Mouse (Mus musculus) embryonic facial prominence, embryonic 13.5 days (tissue): Measurements from ENCODE around the gene Chic2. TPM values are rescaled to one million over a fixed set of nuclear protein-coding genes. Genes with fewer than 3 reads are reported as not detected.

Experiments used
- ATAC-seq: fragments of 200-750 bp; cut with Nextera tagmentation; 2 replicates; pipeline ENCODE4 v1.8.0; 2017; ENCODE audit warnings: low read depth; ENCODE audit not compliant: insufficient number of reproducible peaks, insufficient read depth, low FRiP score, low TSS enrichment
- H3K27ac ChIP-seq: fragments of 300-500 bp; sonication (generic); 2 replicates; pipeline ENCODE4 v1.5.1; 2015; ENCODE audit warnings: moderate library complexity, mild to moderate bottlenecking, inconsistent platforms
- H3K27me3 ChIP-seq: fragments of 300-500 bp; sonication (generic); 2 replicates; pipeline ENCODE4 v1.6.1; 2015; ENCODE audit warnings: mild to moderate bottlenecking, inconsistent platforms
- H3K36me3 ChIP-seq: fragments of 300-500 bp; sonication (generic); 2 replicates; pipeline ENCODE4 v1.6.1; 2015; ENCODE audit warnings: mild to moderate bottlenecking, inconsistent platforms
- H3K4me1 ChIP-seq: fragments of 300-500 bp; sonication (generic); 2 replicates; pipeline ENCODE4 v1.6.1; 2015; ENCODE audit warnings: inconsistent platforms
- H3K4me2 ChIP-seq: fragments of 300-500 bp; sonication (generic); 2 replicates; pipeline ENCODE4 v1.6.1; 2015; ENCODE audit warnings: moderate library complexity, mild to moderate bottlenecking, inconsistent platforms
- H3K4me3 ChIP-seq: fragments of 300-500 bp; sonication (generic); 2 replicates; pipeline ENCODE4 v1.5.1; 2015; ENCODE audit warnings: mild to moderate bottlenecking, inconsistent platforms
- H3K9ac ChIP-seq: fragments of 300-500 bp; sonication (generic); 2 replicates; pipeline ENCODE4 v1.6.1; 2015; ENCODE audit warnings: mild to moderate bottlenecking, inconsistent platforms
- H3K9me3 ChIP-seq: fragments of 300-500 bp; sonication (generic); 2 replicates; pipeline ENCODE4 v1.6.1; 2016; ENCODE audit warnings: inconsistent platforms
- WGBS: fragments of 180-500 bp; shearing (Covaris S2); methylation state at CpG from one replicate; pipeline ENCODE4 v1.1.7; 2015; ENCODE audit warnings: mixed read lengths; 5-methylcytosine and 5-hydroxymethylcytosine counted together
- polyA plus RNA-seq: library from polyadenylated mRNA; unstranded; fragments of >200 nt; fragmentation: Nextera tagmentation; extraction: Ambion mirVana; gene quantifications from 2 replicates; pipeline ENCODE4 v1.2.1, GENCODE M21; 2015

Gene Chic2
- polyA plus RNA-seq, 1 experiment from 2014 or later: 34.0 TPM

DNA sequence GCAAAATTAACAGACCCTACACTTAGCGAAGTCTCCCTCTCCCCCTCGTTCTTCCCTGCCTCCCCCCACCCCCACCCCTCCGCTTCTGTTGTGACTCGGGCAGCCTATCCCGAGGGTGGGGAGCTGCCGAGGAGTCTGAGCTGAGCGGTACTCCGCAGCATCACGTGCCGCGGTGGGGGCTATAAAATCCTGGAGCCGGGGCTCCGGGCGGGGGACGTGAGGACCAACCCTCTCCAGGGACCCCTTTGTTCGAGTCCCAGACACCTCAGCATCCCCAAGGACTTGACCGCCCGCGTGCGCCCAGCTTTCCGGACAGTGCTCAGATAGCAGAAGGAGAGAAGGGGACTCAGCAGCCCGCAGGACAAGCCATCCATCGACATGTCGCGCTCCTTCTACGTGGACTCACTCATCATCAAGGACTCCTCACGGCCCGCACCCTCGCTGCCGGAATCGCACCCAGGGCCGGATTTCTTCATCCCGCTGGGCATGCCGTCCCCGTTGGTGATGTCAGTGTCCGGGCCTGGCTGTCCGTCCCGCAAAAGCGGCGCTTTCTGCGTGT is 30.9 kb upstream of the Chic2 start, which contains the start of gene Gsx2:
Gsx2 (plus strand) TSS at position 219 of the 559 bp plus-strand sequence.
- Histone ChIP-seq H3K4me2 (peak within 1 kb of the TSS; percentile 56), H3K27ac (no peak within 1 kb of the TSS), H3K4me1 (peaks cover 28% of the 10 kb centered on the region), H3K36me3 (no peaks in the 10 kb centered on the region), H3K27me3 (peaks cover 99% of the 10 kb centered on the region), H3K4me3 (peak within 1 kb of the TSS; percentile 33), H3K9me3 (no peaks in the 10 kb centered on the region), H3K9ac (peak within 1 kb of the TSS; percentile 27; the same call in 1 of the 2 replicates)
- no peak for ATAC-seq
- 1% methylated on average over 41 of the region's 41 CpGs for WGBS

DNA sequence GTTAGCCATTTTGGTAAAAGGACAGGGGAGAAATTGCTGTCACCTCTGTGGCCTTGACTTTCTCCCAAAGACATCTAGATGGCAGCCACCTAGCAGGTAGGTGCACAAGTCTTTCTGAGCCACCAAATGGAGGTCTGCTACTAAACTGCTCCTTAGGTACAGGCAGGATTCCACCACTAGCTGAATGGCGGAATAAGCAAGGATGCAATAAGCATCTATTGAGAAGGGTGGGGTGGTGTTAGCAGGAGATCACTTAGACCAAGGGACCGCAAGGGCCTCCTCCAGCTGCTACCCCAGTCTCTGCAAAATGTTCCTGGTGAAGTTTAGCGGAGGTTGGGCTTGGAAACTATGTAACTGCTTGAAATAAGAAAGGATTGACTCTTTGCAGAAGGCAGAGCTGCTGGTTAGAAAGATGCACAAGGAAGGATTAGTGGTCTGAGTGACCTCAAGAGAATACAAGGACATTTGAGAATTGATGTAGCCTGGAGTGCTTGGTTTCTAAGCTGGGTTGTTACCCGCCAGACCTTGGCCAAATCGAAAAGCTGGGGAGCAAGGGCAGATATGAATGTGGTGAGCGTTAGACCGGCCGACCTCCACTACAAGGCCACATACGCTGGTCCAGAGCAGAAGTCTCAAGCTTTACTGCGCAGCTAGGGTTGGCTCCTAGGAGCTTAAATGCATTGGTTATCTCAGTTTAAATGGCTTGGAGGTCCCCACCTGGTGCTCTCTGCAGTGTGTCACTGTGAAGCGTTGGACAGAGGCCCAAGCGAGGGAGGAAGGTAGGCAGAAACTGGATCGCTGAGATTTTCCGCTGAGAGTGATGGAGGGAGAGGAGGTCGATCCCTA is 30.2 kb upstream of the Chic2 start:
- Histone ChIP-seq H3K27me3 (peaks cover 99% of the 10 kb centered on the region), H3K4me2 (peak overlapping the region; percentile 56), H3K9ac (no peak overlapping the region), H3K27ac (no peak overlapping the region), H3K4me1 (peaks cover 34% of the 10 kb centered on the region), H3K9me3 (no peaks in the 10 kb centered on the region), H3K4me3 (peak overlapping the region; percentile 33), H3K36me3 (no peaks in the 10 kb centered on the region)
- ATAC-seq: no peak
- 4% methylated on average over 15 of the region's 15 CpGs for WGBS

- H3K9ac ChIP-seq: no peak overlapping the region
- peaks cover 34% of the 10 kb centered on the region for H3K4me1 ChIP-seq
- H3K27ac ChIP-seq: no peak overlapping the region
- peaks cover 99% of the 10 kb centered on the region for H3K27me3 ChIP-seq
- no peaks in the 10 kb centered on the region for H3K9me3 ChIP-seq
- no peak overlapping the region for H3K4me2 ChIP-seq
- ATAC-seq: no peak
- no peaks in the 10 kb centered on the region for H3K36me3 ChIP-seq
- H3K4me3 ChIP-seq: no peak overlapping the region
- WGBS: 5% methylated on average over 4 of the region's 4 CpGs
Observed at GRCm38 (mm10) chr5:75074132-75074531, 29.6 kb upstream of the Chic2 start.

DNA sequence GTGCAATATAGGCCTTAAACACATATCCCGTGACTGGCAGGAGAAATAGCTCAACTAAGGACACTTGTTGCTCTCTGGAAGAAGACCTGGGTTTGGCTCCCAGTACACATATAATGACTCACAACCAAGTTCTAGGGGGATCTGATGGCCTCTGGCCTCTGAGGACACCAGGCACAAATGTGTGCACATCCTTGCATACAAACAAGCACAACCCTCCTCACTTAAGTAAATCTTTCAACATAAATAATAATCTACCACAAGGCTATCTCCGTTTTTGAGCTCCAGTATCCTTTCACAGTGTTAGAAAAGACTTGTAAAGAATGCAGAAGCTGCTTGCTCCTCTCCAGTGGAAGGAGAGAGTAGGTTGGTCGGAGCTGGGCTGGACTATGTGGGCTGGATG is 29.1 kb upstream of the Chic2 start:
- ATAC-seq: no peak
- Histone ChIP-seq H3K4me1 (peaks cover 34% of the 10 kb centered on the region), H3K36me3 (no peaks in the 10 kb centered on the region), H3K9me3 (no peaks in the 10 kb centered on the region), H3K27me3 (peaks cover 99% of the 10 kb centered on the region), H3K9ac (no peak overlapping the region), H3K4me3 (no peak overlapping the region), H3K27ac (no peak overlapping the region), H3K4me2 (no peak overlapping the region)
- WGBS: 12% methylated on average over 3 of the region's 3 CpGs

DNA sequence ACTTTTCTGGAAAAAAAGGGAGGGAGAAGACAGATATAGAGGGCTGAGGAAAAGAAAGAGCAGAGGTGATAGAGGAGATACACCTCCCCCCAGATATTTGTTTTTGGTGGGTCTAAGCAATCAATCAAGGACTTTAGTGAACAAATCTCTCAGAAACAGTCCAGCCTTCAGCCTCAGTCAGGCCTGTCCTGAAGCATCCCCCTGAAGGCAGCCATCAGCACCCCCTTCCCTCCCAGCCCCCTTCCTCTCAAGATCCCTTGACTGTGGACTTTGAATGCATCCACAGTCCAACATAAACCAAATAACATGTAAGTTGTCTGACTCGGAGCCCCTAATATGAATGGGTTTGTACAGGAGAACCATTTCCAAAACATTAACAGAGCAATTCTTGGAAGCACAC is 28.6 kb upstream of the Chic2 start:
- no peak overlapping the region for H3K4me3 ChIP-seq
- H3K27ac ChIP-seq: no peak overlapping the region
- ATAC-seq: no peak
- H3K4me2 ChIP-seq: no peak overlapping the region
- WGBS: 15% methylated on average over 1 of the region's 1 CpGs
- no peaks in the 10 kb centered on the region for H3K9me3 ChIP-seq
- H3K27me3 ChIP-seq: peaks cover 99% of the 10 kb centered on the region
- no peaks in the 10 kb centered on the region for H3K36me3 ChIP-seq
- no peak overlapping the region for H3K9ac ChIP-seq
- peaks cover 34% of the 10 kb centered on the region for H3K4me1 ChIP-seq

DNA sequence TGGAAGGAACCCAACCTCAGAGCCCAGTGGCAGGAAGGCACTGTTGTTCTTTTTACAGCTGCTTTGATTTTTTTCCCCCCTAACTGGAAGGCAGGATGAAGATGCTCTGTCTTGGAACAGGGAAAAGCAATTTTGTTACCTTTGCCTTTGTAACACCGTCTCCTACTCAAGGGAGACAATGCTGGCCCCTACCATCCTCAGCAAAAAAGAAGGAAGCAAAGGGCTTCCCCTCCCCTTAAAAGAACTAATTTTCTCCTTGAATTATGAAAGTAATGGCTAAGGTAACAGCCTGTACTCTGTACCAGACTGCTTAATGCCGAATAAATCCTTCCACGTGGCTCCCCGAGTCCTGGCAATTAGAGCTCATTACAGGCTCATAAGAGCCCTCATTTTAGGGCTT is 28.0 kb upstream of the Chic2 start:
- H3K27me3 ChIP-seq: peaks cover 100% of the 10 kb centered on the region
- no peak overlapping the region for H3K4me2 ChIP-seq
- no peak overlapping the region for H3K4me3 ChIP-seq
- no peak for ATAC-seq
- H3K36me3 ChIP-seq: no peaks in the 10 kb centered on the region
- no peaks in the 10 kb centered on the region for H3K9me3 ChIP-seq
- WGBS: 3% methylated on average over 4 of the region's 4 CpGs
- peaks cover 35% of the 10 kb centered on the region for H3K4me1 ChIP-seq
- H3K9ac ChIP-seq: no peak overlapping the region
- H3K27ac ChIP-seq: no peak overlapping the region

DNA sequence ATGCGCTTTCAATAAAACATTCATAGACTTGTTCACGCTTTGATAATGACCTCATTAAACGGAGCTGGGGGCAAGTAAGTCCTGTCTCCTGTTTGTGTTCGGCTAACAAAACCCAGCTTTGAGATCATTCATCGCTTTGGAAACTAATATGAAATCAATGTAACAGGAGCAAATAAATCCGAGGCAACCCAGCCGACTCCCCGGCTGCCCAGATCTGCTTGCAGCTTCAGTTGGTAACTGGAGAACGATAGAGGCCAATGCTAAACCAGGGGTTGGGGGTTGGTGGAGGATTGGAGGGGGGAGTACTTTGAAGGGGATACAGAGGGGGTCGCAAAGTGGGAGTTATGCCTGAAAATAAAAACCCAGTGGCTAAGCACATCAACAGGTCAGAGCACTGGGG is 27.4 kb upstream of the Chic2 start:
- Histone ChIP-seq H3K4me3 (no peak overlapping the region), H3K36me3 (no peaks in the 10 kb centered on the region), H3K9me3 (no peaks in the 10 kb centered on the region), H3K4me1 (peaks cover 41% of the 10 kb centered on the region), H3K27me3 (peaks cover 100% of the 10 kb centered on the region), H3K4me2 (no peak overlapping the region), H3K27ac (no peak overlapping the region), H3K9ac (no peak overlapping the region)
- 1% methylated on average over 10 of the region's 10 CpGs for WGBS
- ATAC-seq: no peak

GRCm38 (mm10) chr5:75070656-75071375 is 26.2 kb upstream of the Chic2 start:
- H3K4me2 ChIP-seq: peak overlapping the region; percentile 16
- no peak overlapping the region for H3K27ac ChIP-seq
- 0 out of 2 replicates have a peak overlapping the region, but pooled peaks have one; percentile 32 for H3K9ac ChIP-seq
- H3K9me3 ChIP-seq: no peaks in the 10 kb centered on the region
- peaks cover 89% of the 10 kb centered on the region for H3K27me3 ChIP-seq
- 1% methylated on average over 23 of the region's 23 CpGs for WGBS
- H3K4me1 ChIP-seq: peaks cover 41% of the 10 kb centered on the region
- no peak for ATAC-seq
- H3K4me3 ChIP-seq: no peak overlapping the region
- H3K36me3 ChIP-seq: no peaks in the 10 kb centered on the region

- H3K27me3 ChIP-seq: peaks cover 82% of the 10 kb centered on the region
- ATAC-seq: no peak
- H3K4me3 ChIP-seq: peak overlapping the region; percentile 16; the same call in 1 of the 2 replicates
- H3K4me2 ChIP-seq: peak overlapping the region; percentile 16
- no peak overlapping the region for H3K9ac ChIP-seq
- no peaks in the 10 kb centered on the region for H3K36me3 ChIP-seq
- H3K4me1 ChIP-seq: peaks cover 34% of the 10 kb centered on the region
- no peak overlapping the region for H3K27ac ChIP-seq
- no peaks in the 10 kb centered on the region for H3K9me3 ChIP-seq
- 7% methylated on average over 13 of the region's 13 CpGs for WGBS
Observed at GRCm38 (mm10) chr5:75070132-75070531, 25.6 kb upstream of the Chic2 start.

GRCm38 (mm10) chr5:75067125-75067756 is 22.7 kb upstream of the Chic2 start:
- WGBS: under 1% methylated on average over 30 of the region's 30 CpGs
- Histone ChIP-seq H3K27ac (no peak overlapping the region), H3K9ac (peak overlapping the region; percentile 64), H3K27me3 (peaks cover 58% of the 10 kb centered on the region), H3K4me3 (peak overlapping the region; percentile 51), H3K4me1 (peaks cover 31% of the 10 kb centered on the region), H3K4me2 (peak overlapping the region; percentile 90), H3K36me3 (no peaks in the 10 kb centered on the region), H3K9me3 (no peaks in the 10 kb centered on the region)
- peak; percentile 65; the same call in 1 of the 2 replicates for ATAC-seq

- peak overlapping the region; percentile 64 for H3K9ac ChIP-seq
- ATAC-seq: peak; percentile 69
- peaks cover 53% of the 10 kb centered on the region for H3K27me3 ChIP-seq
- H3K4me3 ChIP-seq: peak overlapping the region; percentile 51
- H3K36me3 ChIP-seq: no peaks in the 10 kb centered on the region
- no peaks in the 10 kb centered on the region for H3K9me3 ChIP-seq
- WGBS: under 1% methylated on average over 8 of the region's 10 CpGs
- H3K27ac ChIP-seq: no peak overlapping the region
- H3K4me2 ChIP-seq: peak overlapping the region; percentile 90
- peaks cover 26% of the 10 kb centered on the region for H3K4me1 ChIP-seq
Observed at GRCm38 (mm10) chr5:75066715-75067114, 22.1 kb upstream of the Chic2 start.
